ENCODE assay signal across 1 mouse cellular context in genomic region chr19:5268017-5268416, GRCm38 (mm10).
TF ChIP-seq lines count a peak whose summit lies in the region.

No protein-coding gene starts in this region.

TF ChIP-seq in MEL, 35 proteins besides CTCF, POLR2A, EP300 and RAD21 (continued from another document):
- TF ChIP-seq ETS1 (IDR thresholded peaks at IDR 0.05; ENCODE audit: low read depth, low read length) (0 out of 2 replicates have a peak, but pooled peaks have one; percentile 44), GABPA (IDR thresholded peaks at IDR 0.05; ENCODE audit: low read depth, low read length) (no peak), TAL1 (IDR thresholded peaks at IDR 0.05; ENCODE audit: low read length) (peak; percentile 83), SMC3 (IDR thresholded peaks at IDR 0.05; ENCODE audit: low read depth, low read length) (no peak), ELF1 (IDR thresholded peaks at IDR 0.05; ENCODE audit: low read depth, low read length) (no peak), TCF12 (IDR thresholded peaks at IDR 0.05; ENCODE audit: low read depth, low read length) (peak; percentile 68), MYC (IDR thresholded peaks at IDR 0.05; ENCODE audit: low read depth, low read length) (peak; percentile 76; the same call in 1 of the 2 replicates), MAX (IDR thresholded peaks at IDR 0.05; ENCODE audit: low read length) (peak; percentile 56; the same call in 1 of the 2 replicates), ZC3H11A (IDR thresholded peaks at IDR 0.05; ENCODE audit: low read depth, low read length) (no peak), GATA1 (IDR thresholded peaks at IDR 0.05; ENCODE audit: low read depth, low read length) (peak; percentile 78)
